Mouse (Mus musculus) naive thymus-derived CD4-positive, alpha-beta T cell, adult 2 months (primary cell): ENCODE results near the gene Xpr1.

ENCODE experiments used
- DNase-seq: peaks from one replicate; pipeline ENCODE4 v3.0.0-alpha.2; 2011; ENCODE audit warnings: low read depth

Gene Xpr1

GRCm38 (mm10) chr1:155229464-155230411 lies 187.5 kb downstream of the Xpr1 start:
- no peak for DNase-seq
